Comparison of ENCODE assay signal across 12 mouse cellular contexts in genomic region chr13:41352352-41352751, GRCm38 (mm10).
DNase-seq lines count a peak whose midpoint lies in the region; ATAC-seq and TF ChIP-seq lines count a peak whose summit lies in the region.
"Had no signal": no experiment of that assay in that cellular context is flagged by ENCODE, and none has a peak within 500 bp of the region (broad histone marks: within the 10 kb centered on the region; RNA-seq: fewer than 3 reads in every experiment).

No protein-coding gene starts in this region.

- H3K4me3 ChIP-seq in stomach, embryonic 14.5 days (ENCODE audit: low read depth, low read length): no peak overlapping the region
- H3K4me3 ChIP-seq in stomach, postnatal 0 days (ENCODE audit: low read depth, low read length): no peak overlapping the region
- no peak overlapping the region for H3K4me3 ChIP-seq in hindbrain, embryonic 11.5 days (ENCODE audit: low read depth, low read length)
- H3K4me3 ChIP-seq: liver, embryonic 15.5 days had no signal

- H3K27ac ChIP-seq in stomach, embryonic 14.5 days (ENCODE audit: low read length): peak overlapping the region; percentile 18; the same call in 1 of the 2 replicates
- no peak overlapping the region for H3K27ac ChIP-seq in stomach, postnatal 0 days (replicated peaks)
- no peak overlapping the region for H3K27ac ChIP-seq in hindbrain, embryonic 11.5 days (ENCODE audit: low read depth, low read length)
- H3K27ac ChIP-seq: liver, embryonic 15.5 days had no signal

- peaks cover 18% of the 10 kb centered on the region; the same call in 1 of the 2 replicates for H3K4me1 ChIP-seq in stomach, embryonic 14.5 days (ENCODE audit: control insufficient read depth, insufficient read depth, low read length)
- H3K4me1 ChIP-seq in stomach, postnatal 0 days (replicated peaks; ENCODE audit: control insufficient read depth, insufficient read depth): 0 out of 2 replicates have a peak, but pooled peaks cover 10% of the 10 kb centered on the region
- H3K4me1 ChIP-seq in hindbrain, embryonic 11.5 days (replicated peaks; ENCODE audit: control insufficient read depth, insufficient read depth, low read length): no peaks in the 10 kb centered on the region
- H3K4me1 ChIP-seq: liver, embryonic 15.5 days had no signal

- 26% methylated on average over 5 of the region's 5 CpGs for WGBS in stomach, embryonic 14.5 days
- WGBS in stomach, postnatal 0 days: 12% methylated on average over 5 of the region's 5 CpGs
- 28% methylated on average over 5 of the region's 5 CpGs for WGBS in hindbrain, embryonic 11.5 days

- TF ChIP-seq EP300 in stomach, postnatal 0 days (optimal IDR thresholded peaks at IDR 0.05): no peak

- DNase-seq in stomach, postnatal 0 days (ENCODE audit: low spot score): no peak
- DNase-seq in hindbrain, embryonic 11.5 days (ENCODE audit: low spot score): peak; percentile 44
- peak; percentile 71 for DNase-seq in lung, postnatal 36 days
- DNase-seq in yolk sac, embryonic 10.5 days (ENCODE audit: low spot score): peak; percentile 57
- no peak for DNase-seq in thymus, postnatal 4 days
- DNase-seq in right cerebral cortex, postnatal 36 days (ENCODE audit: low spot score in 2 of 2): no peak
- no peak for DNase-seq in kidney, postnatal 14 days
- DNase-seq: cerebellum, postnatal 36 days; heart, postnatal 4 days had no signal

- no peak for TF ChIP-seq CTCF in stomach, postnatal 0 days (IDR thresholded peaks at IDR 0.05; ENCODE audit: low read depth)

- H3K27me3 ChIP-seq in stomach, embryonic 14.5 days (ENCODE audit: control insufficient read depth, insufficient read depth, low read length): no peaks in the 10 kb centered on the region
- no peaks in the 10 kb centered on the region for H3K27me3 ChIP-seq in stomach, postnatal 0 days (ENCODE audit: control insufficient read depth, insufficient read depth, low read length)
- H3K27me3 ChIP-seq in hindbrain, embryonic 11.5 days (ENCODE audit: control insufficient read depth, insufficient read depth, low read length): no peaks in the 10 kb centered on the region

- H3K36me3 ChIP-seq in stomach, embryonic 14.5 days (ENCODE audit: control insufficient read depth, insufficient read depth, low read length): no peaks in the 10 kb centered on the region
- H3K36me3 ChIP-seq in stomach, postnatal 0 days (ENCODE audit: control insufficient read depth, insufficient read depth, low read length): no peaks in the 10 kb centered on the region
- H3K36me3 ChIP-seq in hindbrain, embryonic 11.5 days (ENCODE audit: control insufficient read depth, insufficient read depth, low read length): no peaks in the 10 kb centered on the region
- H3K36me3 ChIP-seq: G1E; liver, embryonic 15.5 days had no signal

- H3K4me2 ChIP-seq in stomach, embryonic 14.5 days (replicated peaks; ENCODE audit: low read depth, low read length): no peak overlapping the region
- no peak overlapping the region; the same call in 1 of the 2 replicates for H3K4me2 ChIP-seq in stomach, postnatal 0 days (replicated peaks; ENCODE audit: low read depth)
- H3K4me2 ChIP-seq in hindbrain, embryonic 11.5 days (replicated peaks; ENCODE audit: low read depth, low read length): no peak overlapping the region
- H3K4me2 ChIP-seq: liver, embryonic 15.5 days had no signal

- no peak for ATAC-seq in stomach, embryonic 14.5 days (ENCODE audit: insufficient number of reproducible peaks, insufficient read depth, low FRiP score, low read depth)
- no peak for ATAC-seq in stomach, postnatal 0 days (ENCODE audit: low FRiP score, low TSS enrichment)
- ATAC-seq in hindbrain, embryonic 11.5 days (ENCODE audit: low FRiP score): 0 out of 2 replicates have a peak, but pooled peaks have one; percentile 25

- no peaks in the 10 kb centered on the region for H3K9me3 ChIP-seq in stomach, embryonic 14.5 days (ENCODE audit: control insufficient read depth, low read depth, low read length)
- no peaks in the 10 kb centered on the region for H3K9me3 ChIP-seq in stomach, postnatal 0 days (ENCODE audit: control insufficient read depth, low read length)
- no peaks in the 10 kb centered on the region for H3K9me3 ChIP-seq in hindbrain, embryonic 11.5 days (ENCODE audit: control insufficient read depth, low read length)
- H3K9me3 ChIP-seq: G1E; liver, embryonic 15.5 days had no signal

- H3K9ac ChIP-seq in stomach, embryonic 14.5 days (replicated peaks; ENCODE audit: low read depth, low read length): no peak overlapping the region
- no peak overlapping the region for H3K9ac ChIP-seq in stomach, postnatal 0 days (ENCODE audit: low read length)
- H3K9ac ChIP-seq in hindbrain, embryonic 11.5 days (ENCODE audit: low read depth, low read length): no peak overlapping the region
- H3K9ac ChIP-seq: liver, embryonic 15.5 days had no signal

Comparison
In these comparisons a context has a peak if more than half of its experiments do, and no peak if none do; other contexts are left out.
1. DNase-seq: peak in hindbrain, embryonic 11.5 days (single experiment), lung, postnatal 36 days (single experiment) and yolk sac, embryonic 10.5 days (single experiment); none in stomach, postnatal 0 days (single experiment), thymus, postnatal 4 days (single experiment), right cerebral cortex, postnatal 36 days (0 of 2) and kidney, postnatal 14 days (single experiment).